Mouse (Mus musculus): ENCODE measurements around the gene Acot3.

Gene Acot3

DNA sequence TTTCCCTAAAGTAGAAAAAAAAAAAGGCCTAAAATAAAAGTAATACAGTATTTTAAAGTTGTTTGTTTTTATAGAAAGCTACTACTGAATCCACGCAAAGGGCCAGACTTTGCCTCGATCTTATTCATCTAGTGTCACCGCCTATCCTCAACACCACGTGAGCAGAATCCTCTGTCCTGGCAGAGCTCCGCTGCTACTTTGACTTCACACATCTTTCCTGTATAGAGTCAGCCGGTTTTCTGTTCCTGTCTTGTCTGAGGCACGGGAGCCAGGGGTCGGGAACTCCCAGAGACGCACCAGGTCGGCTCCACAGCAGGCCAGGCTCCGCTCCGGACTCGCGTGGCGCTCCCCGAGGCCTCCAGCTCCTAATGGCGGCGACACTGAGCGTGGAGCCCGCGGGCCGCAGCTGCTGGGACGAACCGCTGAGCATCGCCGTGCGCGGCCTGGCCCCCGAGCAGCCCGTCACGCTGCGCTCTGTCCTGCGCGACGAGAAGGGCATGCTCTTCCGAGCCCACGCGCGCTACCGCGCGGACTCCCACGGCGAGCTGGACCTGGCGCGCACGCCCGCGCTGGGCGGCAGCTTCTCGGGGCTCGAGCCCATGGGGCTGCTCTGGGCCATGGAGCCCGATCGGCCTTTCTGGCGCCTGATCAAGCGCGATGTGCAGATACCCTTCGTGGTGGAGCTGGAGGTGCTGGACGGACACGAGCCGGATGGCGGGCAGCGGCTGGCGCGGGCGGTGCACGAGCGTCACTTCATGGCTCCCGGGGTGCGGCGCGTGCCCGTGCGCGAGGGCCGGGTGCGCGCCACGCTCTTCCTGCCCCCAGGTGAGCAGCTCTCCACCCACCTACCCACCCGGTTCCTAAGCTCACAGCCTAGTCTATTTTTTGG lies 48.9 kb downstream of the Acot3 start, which contains the start of gene Acot6:
Gene Acot6 (plus strand): TSS at position 51 of the 889 bp plus-strand sequence.
- CTCF ChIA-PET, result interaction anchor here (0.7 kb wide), 1 partner anchor 33 kb away, joined by 3 read pairs; no protein-coding TSS in a partner anchor

- CTCF ChIA-PET, result no interaction called here
Measured at GRCm38 (mm10) chr12:84101493-84101845, 49.5 kb downstream of the Acot3 start.

- CTCF ChIA-PET, result no interaction called here
Measured at GRCm38 (mm10) chr12:84107012-84107411, 55.1 kb downstream of the Acot3 start.

GRCm38 (mm10) chr12:84107692-84108091 lies 55.7 kb downstream of the Acot3 start:
- CTCF ChIA-PET, result no interaction called here

GRCm38 (mm10) chr12:84109924-84110323 lies 58.0 kb downstream of the Acot3 start:
- CTCF ChIA-PET, result no interaction called here

Data from spleen, embryonic (tissue).